Mouse (Mus musculus) hindbrain, embryonic 15.5 days (tissue): ENCODE measurements around the gene Cxcr5. TPM values are rescaled to one million over a fixed set of nuclear protein-coding genes. Genes with fewer than 3 reads are reported as not detected.
A peak's percentile ranks its signal among the peaks of the same experiment; 100 is the strongest.

Experiments used
- ATAC-seq: fragments of 200-750 bp; cut with Nextera tagmentation; 2 replicates; pipeline ENCODE4 v1.8.0; 2017; ENCODE audit warnings: low read depth, moderate number of reproducible peaks, moderate TSS enrichment; ENCODE audit not compliant: low FRiP score
- H3K27ac ChIP-seq: fragments of 300-500 bp; sonication (generic); replicated peaks from 2 replicates; pipeline ENCODE4 v1.5.1; 2015; ENCODE audit warnings: mild to moderate bottlenecking, inconsistent platforms
- H3K27me3 ChIP-seq: fragments of 300-500 bp; sonication (generic); 2 replicates; pipeline ENCODE4 v1.6.1; 2015; ENCODE audit warnings: control low read depth, inconsistent platforms
- H3K36me3 ChIP-seq: fragments of 300-500 bp; sonication (generic); 2 replicates; pipeline ENCODE4 v1.6.1; 2015; ENCODE audit warnings: control low read depth, inconsistent platforms
- H3K4me1 ChIP-seq: fragments of 300-500 bp; sonication (generic); replicated peaks from 2 replicates; pipeline ENCODE4 v1.6.1; 2015; ENCODE audit warnings: control low read depth, inconsistent platforms
- H3K4me2 ChIP-seq: fragments of 300-500 bp; sonication (generic); 2 replicates; pipeline ENCODE4 v1.6.1; 2015; ENCODE audit warnings: moderate library complexity, mild to moderate bottlenecking, inconsistent platforms
- H3K4me3 ChIP-seq: fragments of 300-500 bp; sonication (generic); 2 replicates; pipeline ENCODE4 v1.5.1; 2015; ENCODE audit warnings: mild to moderate bottlenecking, inconsistent platforms
- H3K9ac ChIP-seq: fragments of 300-500 bp; sonication (generic); 2 replicates; pipeline ENCODE4 v1.6.1; 2015; ENCODE audit warnings: inconsistent platforms
- H3K9me3 ChIP-seq: fragments of 300-500 bp; sonication (generic); 2 replicates; pipeline ENCODE4 v1.6.1; 2016; ENCODE audit warnings: control low read depth, inconsistent platforms
- WGBS: fragments of 180-500 bp; shearing (Covaris S2); methylation state at CpG from one replicate; pipeline ENCODE4 v1.1.7; 2015; 5-methylcytosine and 5-hydroxymethylcytosine counted together
- polyA plus RNA-seq: library from polyadenylated mRNA; unstranded; fragments of >200 nt; fragmentation: Nextera tagmentation; extraction: Ambion mirVana; gene quantifications from 2 replicates; pipeline ENCODE4 v1.2.1, GENCODE M21; 2015

The Cxcr5 gene
- 0.09 TPM in 1 of 2 replicates, not detected in the other for polyA plus RNA-seq

- no peak for ATAC-seq
- no peaks in the 10 kb centered on the region for H3K9me3 ChIP-seq
- no peak within 1 kb of the TSS for H3K4me3 ChIP-seq
- H3K36me3 ChIP-seq = no peaks in the 10 kb centered on the region
- peaks cover 5% of the 10 kb centered on the region; the same call in 1 of the 2 replicates for H3K4me1 ChIP-seq
- H3K4me2 ChIP-seq = no peak within 1 kb of the TSS
- no peak within 1 kb of the TSS for H3K27ac ChIP-seq
- H3K27me3 ChIP-seq = no peaks in the 10 kb centered on the region
- 41% methylated on average over 4 of the region's 4 CpGs for WGBS
- H3K9ac ChIP-seq = no peak within 1 kb of the TSS
Observed at GRCm38 (mm10) chr9:44561597-44561996, at the start of gene Cxcr5. Cxcr5 (minus strand) TSS chr9:44561877.

GRCm38 (mm10) chr9:44610371-44610770 is 48.7 kb upstream of the Cxcr5 start:
- no peaks in the 10 kb centered on the region for H3K27me3 ChIP-seq
- no peak overlapping the region for H3K4me3 ChIP-seq
- no peak overlapping the region for H3K9ac ChIP-seq
- H3K36me3 ChIP-seq = peaks cover 62% of the 10 kb centered on the region
- WGBS = 97% methylated on average over 25 of the region's 25 CpGs
- no peaks in the 10 kb centered on the region for H3K9me3 ChIP-seq
- H3K4me1 ChIP-seq = peaks cover 35% of the 10 kb centered on the region
- H3K27ac ChIP-seq = no peak overlapping the region
- H3K4me2 ChIP-seq = no peak overlapping the region
- ATAC-seq = no peak

- Histone ChIP-seq H3K9me3 (no peaks in the 10 kb centered on the region), H3K36me3 (peaks cover 34% of the 10 kb centered on the region), H3K4me2 (peak overlapping the region; percentile 95), H3K4me3 (peak overlapping the region; percentile 3; the same call in 1 of the 2 replicates), H3K4me1 (peaks cover 50% of the 10 kb centered on the region), H3K27me3 (no peaks in the 10 kb centered on the region), H3K27ac (no peak overlapping the region), H3K9ac (no peak overlapping the region)
- 49% methylated on average over 4 of the region's 4 CpGs for WGBS
- no peak for ATAC-seq
Observed at GRCm38 (mm10) chr9:44607306-44607705, 45.6 kb upstream of the Cxcr5 start.

GRCm38 (mm10) chr9:44606646-44607045 is 45.0 kb upstream of the Cxcr5 start:
- Histone ChIP-seq H3K9me3 (no peaks in the 10 kb centered on the region), H3K4me1 (peaks cover 50% of the 10 kb centered on the region), H3K36me3 (peaks cover 30% of the 10 kb centered on the region), H3K27ac (no peak overlapping the region), H3K4me2 (peak overlapping the region; percentile 95), H3K9ac (no peak overlapping the region), H3K27me3 (no peaks in the 10 kb centered on the region), H3K4me3 (peak overlapping the region; percentile 100)
- ATAC-seq = no peak
- WGBS = 58% methylated on average over 4 of the region's 4 CpGs

GRCm38 (mm10) chr9:44605616-44606165 is 44.0 kb upstream of the Cxcr5 start:
- no peaks in the 10 kb centered on the region for H3K9me3 ChIP-seq
- peak overlapping the region; percentile 100 for H3K9ac ChIP-seq
- H3K4me1 ChIP-seq = peaks cover 50% of the 10 kb centered on the region
- no peak for ATAC-seq
- peak overlapping the region; percentile 100 for H3K4me3 ChIP-seq
- WGBS = under 1% methylated on average over 13 of the region's 13 CpGs
- H3K27ac ChIP-seq = peak overlapping the region; percentile 100
- peaks cover 25% of the 10 kb centered on the region for H3K36me3 ChIP-seq
- no peaks in the 10 kb centered on the region for H3K27me3 ChIP-seq
- H3K4me2 ChIP-seq = peak overlapping the region; percentile 95

- Histone ChIP-seq H3K27me3 (no peaks in the 10 kb centered on the region), H3K4me1 (peaks cover 46% of the 10 kb centered on the region), H3K9me3 (no peaks in the 10 kb centered on the region), H3K27ac (peak within 1 kb of the TSS; percentile 100), H3K4me3 (peak within 1 kb of the TSS; percentile 100), H3K36me3 (peaks cover 19% of the 10 kb centered on the region), H3K9ac (peak within 1 kb of the TSS; percentile 100), H3K4me2 (peak within 1 kb of the TSS; percentile 95)
- peak; percentile 79 for ATAC-seq
- WGBS = under 1% methylated on average over 62 of the region's 80 CpGs
Observed at GRCm38 (mm10) chr9:44604779-44605615, 43.3 kb upstream of the Cxcr5 start, which contains the start of gene Ddx6. Ddx6 (plus strand) TSS chr9:44604892.

- under 1% methylated on average over 36 of the region's 65 CpGs for WGBS
- no peaks in the 10 kb centered on the region for H3K27me3 ChIP-seq
- peak overlapping the region; percentile 100 for H3K9ac ChIP-seq
- no peaks in the 10 kb centered on the region for H3K9me3 ChIP-seq
- peak; percentile 86 for ATAC-seq
- peaks cover 15% of the 10 kb centered on the region; the same call in 1 of the 2 replicates for H3K36me3 ChIP-seq
- peaks cover 50% of the 10 kb centered on the region for H3K4me1 ChIP-seq
- peak overlapping the region; percentile 95 for H3K4me2 ChIP-seq
- H3K27ac ChIP-seq = peak overlapping the region; percentile 100
- H3K4me3 ChIP-seq = peak overlapping the region; percentile 100
Observed at GRCm38 (mm10) chr9:44604290-44604778, 42.7 kb upstream of the Cxcr5 start.

GRCm38 (mm10) chr9:44603454-44604289 is 42.0 kb upstream of the Cxcr5 start:
- Histone ChIP-seq H3K9me3 (no peaks in the 10 kb centered on the region), H3K27me3 (no peaks in the 10 kb centered on the region), H3K4me3 (peak overlapping the region; percentile 100), H3K4me2 (peak overlapping the region; percentile 95), H3K9ac (peak overlapping the region; percentile 100), H3K4me1 (peaks cover 50% of the 10 kb centered on the region), H3K27ac (peak overlapping the region; percentile 100), H3K36me3 (peaks cover 11% of the 10 kb centered on the region; the same call in 1 of the 2 replicates)
- ATAC-seq = peak; percentile 71
- WGBS = under 1% methylated on average over 38 of the region's 38 CpGs

GRCm38 (mm10) chr9:44602766-44603165 is 41.1 kb upstream of the Cxcr5 start:
- no peak for ATAC-seq
- 70% methylated on average over 6 of the region's 6 CpGs for WGBS
- Histone ChIP-seq H3K36me3 (0 out of 2 replicates have a peak, but pooled peaks cover 4% of the 10 kb centered on the region), H3K9me3 (no peaks in the 10 kb centered on the region), H3K4me2 (peak overlapping the region; percentile 95), H3K9ac (peak overlapping the region; percentile 28; the same call in 1 of the 2 replicates), H3K27ac (peak overlapping the region; percentile 100), H3K4me1 (peaks cover 46% of the 10 kb centered on the region), H3K4me3 (peak overlapping the region; percentile 100), H3K27me3 (no peaks in the 10 kb centered on the region)

- H3K27ac ChIP-seq = no peak overlapping the region
- WGBS = 82% methylated on average over 6 of the region's 6 CpGs
- H3K4me2 ChIP-seq = no peak overlapping the region
- ATAC-seq = no peak
- H3K4me3 ChIP-seq = no peak overlapping the region
- H3K9me3 ChIP-seq = no peaks in the 10 kb centered on the region
- no peaks in the 10 kb centered on the region for H3K36me3 ChIP-seq
- no peaks in the 10 kb centered on the region for H3K27me3 ChIP-seq
- peaks cover 31% of the 10 kb centered on the region for H3K4me1 ChIP-seq
- H3K9ac ChIP-seq = no peak overlapping the region
Observed at GRCm38 (mm10) chr9:44600801-44601200, 39.1 kb upstream of the Cxcr5 start.

GRCm38 (mm10) chr9:44599616-44600015 is 37.9 kb upstream of the Cxcr5 start:
- Histone ChIP-seq H3K9me3 (no peaks in the 10 kb centered on the region), H3K4me3 (no peak overlapping the region), H3K36me3 (no peaks in the 10 kb centered on the region), H3K9ac (no peak overlapping the region), H3K4me2 (no peak overlapping the region), H3K27me3 (no peaks in the 10 kb centered on the region), H3K4me1 (peaks cover 31% of the 10 kb centered on the region), H3K27ac (no peak overlapping the region)
- WGBS = 18% methylated on average over 4 of the region's 6 CpGs
- ATAC-seq = no peak
